Mouse (Mus musculus): ENCODE results near the gene Rap1b. TPM values are rescaled to one million over a fixed set of nuclear protein-coding genes. Genes with fewer than 3 reads are reported as not detected.

Gene Rap1b
- total and polyA plus RNA-seq, 2 experiments from 2014 or later, result 66.0 to 140 TPM

DNA sequence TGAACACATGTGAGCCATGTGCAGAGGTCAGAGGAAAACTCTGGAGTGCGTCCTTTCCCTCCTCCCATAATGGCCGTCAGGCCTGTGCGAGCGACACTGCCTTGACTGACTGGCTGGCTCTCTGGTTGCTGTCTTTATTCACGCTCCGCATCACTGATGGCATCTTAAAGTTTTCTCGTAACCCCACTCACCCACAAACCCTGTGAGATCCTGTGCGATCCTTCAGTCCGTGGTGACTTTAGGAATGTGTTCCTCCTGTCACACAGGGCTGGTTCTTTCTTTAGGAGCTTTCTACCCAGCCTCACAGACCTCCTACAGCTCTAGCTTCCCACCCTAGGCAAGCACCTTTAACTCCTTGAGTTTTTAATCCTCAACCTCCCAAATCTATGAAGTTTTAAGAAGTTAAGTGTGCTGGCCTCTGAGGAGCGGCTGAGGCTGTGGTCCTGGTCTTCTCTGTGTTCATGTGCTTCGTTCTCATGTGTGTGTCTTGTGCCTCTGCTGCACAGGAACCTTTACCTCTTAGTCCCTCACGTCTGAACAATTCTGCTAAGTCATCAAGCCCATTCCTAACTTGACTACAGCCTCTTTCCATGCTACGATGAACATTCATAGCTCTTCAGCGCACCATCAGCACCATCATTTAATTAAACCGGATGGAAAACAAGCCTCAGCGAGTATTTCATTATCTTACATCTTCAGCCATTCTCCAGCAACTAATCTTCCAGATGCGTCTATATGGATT, 73.3 kb downstream of the Rap1b start:
- H3K4me1 ChIP-seq (ENCODE audit: insufficient read depth, low read length), result no peaks in the 10 kb centered on the region
- H3K27ac ChIP-seq (ENCODE audit: low read depth, low read length), result no peak overlapping the region
- H3K9me3 ChIP-seq (ENCODE audit: low read length), result no peaks in the 10 kb centered on the region
- ATAC-seq (ENCODE audit: low FRiP score), result no peak
- H3K4me2 ChIP-seq (ENCODE audit: low read depth, low read length, poor library complexity, severe bottlenecking), result no peak overlapping the region
- 91% methylated on average over 17 of the region's 17 CpGs for WGBS
- no peak overlapping the region for H3K4me3 ChIP-seq (ENCODE audit: low read depth, low read length)
- TF ChIP-seq CTCF (IDR thresholded peaks at IDR 0.05), result no peak
- no peaks in the 10 kb centered on the region for H3K27me3 ChIP-seq (ENCODE audit: insufficient read depth, low read length)
- peaks cover 56% of the 10 kb centered on the region for H3K36me3 ChIP-seq (ENCODE audit: insufficient read depth, low read length)
- no peak overlapping the region for H3K9ac ChIP-seq (replicated peaks; ENCODE audit: low read length, poor library complexity, severe bottlenecking)
- DNase-seq (ENCODE audit: low spot score), result no peak

DNA sequence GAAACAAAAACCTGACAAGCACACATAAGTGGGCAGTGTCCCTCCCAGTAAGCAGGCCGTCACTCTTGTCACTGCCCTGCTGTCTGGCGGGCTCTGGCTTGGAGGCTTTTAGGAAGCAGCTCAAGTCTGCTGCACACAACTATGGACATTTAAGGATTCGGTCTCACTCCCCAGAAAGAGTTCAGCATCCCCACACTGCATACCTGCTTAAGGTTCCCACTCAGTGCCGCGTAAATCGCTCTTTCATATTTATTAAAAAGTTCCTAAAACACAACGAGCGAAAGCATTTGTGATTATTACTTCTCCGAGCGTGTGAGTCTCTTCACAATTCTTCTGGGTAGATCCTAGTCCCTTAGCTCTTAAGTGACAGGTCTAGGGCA, 74.7 kb downstream of the Rap1b start:
- H3K36me3 ChIP-seq (ENCODE audit: insufficient read depth, low read length), result peaks cover 50% of the 10 kb centered on the region
- WGBS, result 96% methylated on average over 10 of the region's 10 CpGs
- no peak for ATAC-seq (ENCODE audit: low FRiP score)

DNA sequence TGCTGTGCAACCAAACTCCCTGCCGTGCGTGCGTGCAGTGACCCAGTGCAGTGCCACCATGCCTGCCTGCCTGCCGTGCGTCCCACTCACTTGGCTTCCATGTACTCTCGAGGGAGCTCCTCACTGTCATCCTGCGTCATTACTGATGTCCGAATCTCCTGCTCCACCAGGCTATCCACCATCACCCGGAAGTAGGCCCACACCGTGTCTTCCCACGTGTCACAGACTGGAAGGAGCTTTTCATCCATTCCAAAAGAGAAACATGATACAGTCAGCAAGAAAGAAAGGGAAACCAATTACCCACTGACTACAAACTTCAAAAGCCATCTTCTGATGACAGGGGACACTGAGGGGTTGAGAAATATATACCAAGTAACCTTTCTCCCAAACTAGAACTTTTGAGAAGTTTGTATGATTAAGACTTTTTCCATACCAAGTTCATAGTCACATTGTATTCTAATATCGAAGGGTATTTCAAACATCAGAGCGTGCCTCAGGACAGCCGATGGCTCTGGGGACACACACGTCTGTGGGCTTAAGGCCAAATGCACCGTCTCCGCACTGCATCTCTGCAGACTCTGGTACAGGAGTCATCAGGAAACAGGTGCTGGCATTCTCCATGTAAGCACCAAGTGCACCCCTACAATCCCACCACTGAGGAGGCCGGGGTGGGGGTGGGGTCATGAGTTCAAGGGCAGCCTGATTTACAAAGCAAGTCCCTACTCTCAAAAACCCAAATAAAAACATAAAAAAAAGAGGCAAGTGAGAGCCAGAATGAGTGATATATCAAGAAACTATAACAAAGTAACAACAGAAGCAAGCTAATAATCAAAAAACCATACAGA, 75.3 kb downstream of the Rap1b start:
- Histone ChIP-seq H3K27me3 (ENCODE audit: insufficient read depth, low read length) (no peaks in the 10 kb centered on the region), H3K9me3 (ENCODE audit: low read length) (no peaks in the 10 kb centered on the region), H3K27ac (ENCODE audit: low read depth, low read length) (no peak overlapping the region), H3K4me2 (ENCODE audit: low read depth, low read length, poor library complexity, severe bottlenecking) (no peak overlapping the region), H3K36me3 (ENCODE audit: insufficient read depth, low read length) (peaks cover 51% of the 10 kb centered on the region), H3K4me1 (ENCODE audit: insufficient read depth, low read length) (no peaks in the 10 kb centered on the region), H3K4me3 (ENCODE audit: low read depth, low read length) (no peak overlapping the region), H3K9ac (replicated peaks; ENCODE audit: low read length, poor library complexity, severe bottlenecking) (no peak overlapping the region)
- no peak for DNase-seq (ENCODE audit: low spot score)
- 94% methylated on average over 18 of the region's 18 CpGs for WGBS
- ATAC-seq (ENCODE audit: low FRiP score), result no peak
- TF ChIP-seq CTCF (IDR thresholded peaks at IDR 0.05), result no peak

More for the DNA sequence above, 74.7 kb downstream of the Rap1b start:
- Histone ChIP-seq H3K4me1 (ENCODE audit: insufficient read depth, low read length) (no peaks in the 10 kb centered on the region), H3K9me3 (ENCODE audit: low read length) (no peaks in the 10 kb centered on the region), H3K4me2 (ENCODE audit: low read depth, low read length, poor library complexity, severe bottlenecking) (no peak overlapping the region), H3K4me3 (ENCODE audit: low read depth, low read length) (no peak overlapping the region), H3K9ac (replicated peaks; ENCODE audit: low read length, poor library complexity, severe bottlenecking) (no peak overlapping the region), H3K27me3 (ENCODE audit: insufficient read depth, low read length) (no peaks in the 10 kb centered on the region), H3K27ac (ENCODE audit: low read depth, low read length) (no peak overlapping the region)
- no peak for DNase-seq (ENCODE audit: low spot score)
- TF ChIP-seq CTCF (IDR thresholded peaks at IDR 0.05), result no peak

DNA sequence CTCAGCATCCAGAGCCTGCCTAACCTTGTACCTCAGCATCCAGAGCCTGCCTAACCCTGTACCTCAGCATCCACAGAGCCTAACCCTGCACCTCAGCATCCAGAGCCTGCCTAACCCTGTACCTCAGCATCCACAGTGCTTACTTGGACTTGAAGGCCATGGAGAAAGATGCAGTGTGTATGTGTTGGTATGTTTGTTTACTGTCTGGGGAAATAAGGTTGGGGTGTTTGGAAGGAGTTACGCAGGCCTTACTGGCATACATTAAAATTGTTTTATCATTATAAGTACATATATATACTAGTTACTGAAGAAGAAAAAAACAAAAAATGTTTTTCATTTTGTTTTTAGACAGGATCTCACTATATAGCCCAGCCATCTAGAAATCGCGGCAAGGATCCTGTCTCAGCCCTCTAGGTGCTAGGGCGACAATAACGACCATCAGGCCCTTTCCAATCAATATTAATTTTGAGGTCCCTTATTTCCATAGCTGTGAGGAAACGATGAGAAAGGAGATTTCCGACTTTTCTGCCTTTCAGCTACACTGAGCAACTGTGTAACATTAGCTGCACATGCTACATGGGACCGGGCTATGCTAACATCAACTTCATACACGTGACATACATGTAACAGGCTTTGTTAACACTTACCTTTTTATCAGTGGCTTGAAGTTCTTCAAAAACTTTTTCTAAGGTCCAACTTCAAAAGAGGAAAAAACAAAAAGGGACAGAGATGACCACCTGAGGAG, 76.1 kb downstream of the Rap1b start:
- Histone ChIP-seq H3K36me3 (ENCODE audit: insufficient read depth, low read length) (peaks cover 49% of the 10 kb centered on the region), H3K9ac (replicated peaks; ENCODE audit: low read length, poor library complexity, severe bottlenecking) (no peak overlapping the region), H3K9me3 (ENCODE audit: low read length) (no peaks in the 10 kb centered on the region), H3K4me2 (ENCODE audit: low read depth, low read length, poor library complexity, severe bottlenecking) (no peak overlapping the region), H3K4me3 (ENCODE audit: low read depth, low read length) (no peak overlapping the region), H3K4me1 (ENCODE audit: insufficient read depth, low read length) (no peaks in the 10 kb centered on the region), H3K27me3 (ENCODE audit: insufficient read depth, low read length) (no peaks in the 10 kb centered on the region), H3K27ac (ENCODE audit: low read depth, low read length) (no peak overlapping the region)
- WGBS, result 93% methylated on average over 9 of the region's 9 CpGs
- ATAC-seq (ENCODE audit: low FRiP score) (no peak), DNase-seq (ENCODE audit: low spot score) (no peak)
- no peak for TF ChIP-seq CTCF (IDR thresholded peaks at IDR 0.05)

DNA sequence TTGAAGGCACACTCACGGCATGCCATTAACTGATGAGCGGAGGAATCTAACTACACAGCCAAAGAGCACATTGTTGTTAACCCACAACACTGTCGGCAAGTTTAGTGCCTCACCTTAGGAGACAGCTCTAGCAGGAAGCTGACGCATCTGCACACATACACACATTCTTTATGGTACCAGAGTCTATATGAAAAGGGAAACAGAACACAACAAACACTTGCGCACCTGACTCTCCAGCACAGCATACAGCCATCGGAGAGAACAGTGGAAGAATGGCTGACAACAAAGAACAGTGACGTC, 77.7 kb downstream of the Rap1b start:
- no peak overlapping the region for H3K9ac ChIP-seq (replicated peaks; ENCODE audit: low read length, poor library complexity, severe bottlenecking)
- ATAC-seq (ENCODE audit: low FRiP score) (no peak), DNase-seq (ENCODE audit: low spot score) (no peak)
- H3K27me3 ChIP-seq (ENCODE audit: insufficient read depth, low read length), result no peaks in the 10 kb centered on the region
- TF ChIP-seq CTCF (IDR thresholded peaks at IDR 0.05), result no peak
- no peak overlapping the region for H3K4me2 ChIP-seq (ENCODE audit: low read depth, low read length, poor library complexity, severe bottlenecking)
- no peaks in the 10 kb centered on the region for H3K4me1 ChIP-seq (ENCODE audit: insufficient read depth, low read length)
- H3K4me3 ChIP-seq (ENCODE audit: low read depth, low read length), result no peak overlapping the region
- no peak overlapping the region for H3K27ac ChIP-seq (ENCODE audit: low read depth, low read length)
- 91% methylated on average over 7 of the region's 7 CpGs for WGBS
- H3K36me3 ChIP-seq (ENCODE audit: insufficient read depth, low read length), result peaks cover 47% of the 10 kb centered on the region
- H3K9me3 ChIP-seq (ENCODE audit: low read length), result no peaks in the 10 kb centered on the region
